Mouse (Mus musculus) lung, embryonic 14.5 days (tissue): ENCODE data around the gene Plekhh2. TPM values are rescaled to one million over a fixed set of nuclear protein-coding genes. Genes with fewer than 3 reads are reported as not detected.

Experiments
- ATAC-seq: fragments of 200-750 bp; cut with Nextera tagmentation; 2 replicates; pipeline ENCODE4 v1.8.0; 2017; ENCODE audit warnings: mild to moderate bottlenecking, moderate TSS enrichment, moderate library complexity; ENCODE audit not compliant: insufficient read depth
- DNase-seq: peaks from one replicate; pipeline ENCODE4 v3.0.0-alpha.2; 2015
- H3K27ac ChIP-seq: fragments of 300-500 bp; sonication (generic); 2 replicates; pipeline ENCODE4 v1.5.1; 2014; ENCODE audit warnings: low read depth, mild to moderate bottlenecking, moderate library complexity
- H3K27me3 ChIP-seq: fragments of 300-500 bp; sonication (generic); 2 replicates; pipeline ENCODE4 v1.6.1; 2014; ENCODE audit warnings: low read length, control low read depth; ENCODE audit not compliant: insufficient read depth
- H3K36me3 ChIP-seq: fragments of 300-500 bp; sonication (generic); 2 replicates; pipeline ENCODE4 v1.6.1; 2014; ENCODE audit warnings: control low read depth; ENCODE audit not compliant: insufficient read depth
- H3K4me1 ChIP-seq: fragments of 300-500 bp; sonication (generic); 2 replicates; pipeline ENCODE4 v1.6.1; 2014; ENCODE audit warnings: antibody characterized with exemption, control low read depth; ENCODE audit not compliant: insufficient read depth
- H3K4me2 ChIP-seq: fragments of 300-500 bp; sonication (generic); 2 replicates; pipeline ENCODE4 v1.6.1; 2014; ENCODE audit warnings: mild to moderate bottlenecking
- H3K4me3 ChIP-seq: fragments of 300-500 bp; sonication (generic); 2 replicates; pipeline ENCODE4 v1.5.1; 2014; ENCODE audit warnings: low read depth, low read length
- H3K9ac ChIP-seq: fragments of 300-500 bp; sonication (generic); 2 replicates; pipeline ENCODE4 v1.6.1; 2014
- H3K9me3 ChIP-seq: fragments of 300-500 bp; sonication (generic); 2 replicates; pipeline ENCODE4 v1.6.1; 2016; ENCODE audit warnings: low read depth, low read length, control low read depth
- CTCF ChIP-seq: IDR thresholded peaks from 2 replicates; pipeline ENCODE4 v1.5.1; 2016; ENCODE audit warnings: antibody characterized with exemption, low read depth
- WGBS: fragments of 180-500 bp; shearing (Covaris S2); extraction: QIAGEN DNeasy Blood & Tissue Kit; methylation state at CpG from one replicate; pipeline ENCODE4 v1.1.7; 2014; 5-methylcytosine and 5-hydroxymethylcytosine counted together
- polyA plus RNA-seq: library from polyadenylated mRNA; unstranded; fragments of >200 nt; fragmentation: Nextera tagmentation; extraction: Ambion mirVana; gene quantifications from 2 replicates; pipeline ENCODE4 v1.2.1, GENCODE M21; 2014

Gene Plekhh2
- polyA plus RNA-seq, 1 experiment from 2014 or later: 11.1 TPM

DNA sequence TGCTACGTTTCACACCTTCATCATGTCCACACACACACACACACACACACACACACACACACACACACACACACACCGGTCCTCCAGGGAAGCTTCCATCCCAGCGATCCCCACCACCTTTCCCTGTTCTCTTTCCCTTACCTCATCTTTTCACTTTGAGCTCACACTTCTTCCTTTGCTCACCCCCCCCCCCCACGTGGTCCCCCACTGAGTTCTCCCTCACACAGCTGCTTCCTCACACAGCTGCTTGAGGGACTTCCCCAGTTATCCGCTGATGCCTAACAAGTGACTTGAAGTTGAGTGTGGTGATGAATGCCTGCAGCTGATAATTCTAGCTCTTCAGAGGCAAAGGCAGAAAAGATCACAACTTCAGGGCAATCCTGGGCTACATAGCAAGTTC lies 95.9 kb downstream of the Plekhh2 start:
- ATAC-seq: no peak
- H3K27ac ChIP-seq: no peak overlapping the region
- no peaks in the 10 kb centered on the region for H3K27me3 ChIP-seq
- H3K4me3 ChIP-seq: no peak overlapping the region
- H3K4me2 ChIP-seq: no peak overlapping the region
- 52% methylated on average over 5 of the region's 5 CpGs for WGBS
- H3K4me1 ChIP-seq: 0 out of 2 replicates have a peak, but pooled peaks cover 4% of the 10 kb centered on the region
- peaks cover 37% of the 10 kb centered on the region; the same call in 1 of the 2 replicates for H3K36me3 ChIP-seq
- no peak for TF ChIP-seq CTCF
- no peak for DNase-seq
- no peak overlapping the region for H3K9ac ChIP-seq
- H3K9me3 ChIP-seq: no peaks in the 10 kb centered on the region

DNA sequence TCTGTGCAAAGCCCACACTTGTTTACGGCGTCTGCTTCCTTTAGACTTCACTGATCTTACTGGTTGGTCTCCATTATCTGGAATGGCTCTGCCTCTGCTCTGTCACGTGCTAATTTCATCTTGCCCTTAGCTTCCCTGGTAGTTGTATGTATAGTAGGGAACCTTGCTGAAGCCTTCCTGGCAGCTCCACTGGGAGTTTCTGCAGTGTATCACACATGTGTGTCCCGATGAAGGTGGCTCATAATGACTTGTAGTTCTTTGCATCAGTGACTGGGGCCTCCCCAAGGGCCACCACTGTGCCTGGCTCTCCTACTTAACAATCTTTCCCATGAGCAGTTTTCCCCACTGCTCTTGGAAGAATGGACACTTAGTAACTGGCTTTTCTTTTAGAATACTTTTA lies 96.9 kb downstream of the Plekhh2 start:
- no peak overlapping the region for H3K27ac ChIP-seq
- no peaks in the 10 kb centered on the region for H3K9me3 ChIP-seq
- no peak overlapping the region for H3K4me3 ChIP-seq
- DNase-seq (no peak), ATAC-seq (no peak)
- H3K4me1 ChIP-seq: no peaks in the 10 kb centered on the region
- no peaks in the 10 kb centered on the region for H3K27me3 ChIP-seq
- peaks cover 44% of the 10 kb centered on the region for H3K36me3 ChIP-seq
- no peak overlapping the region for H3K4me2 ChIP-seq
- no peak overlapping the region for H3K9ac ChIP-seq
- no peak for TF ChIP-seq CTCF
- WGBS: 82% methylated on average over 4 of the region's 4 CpGs

DNA sequence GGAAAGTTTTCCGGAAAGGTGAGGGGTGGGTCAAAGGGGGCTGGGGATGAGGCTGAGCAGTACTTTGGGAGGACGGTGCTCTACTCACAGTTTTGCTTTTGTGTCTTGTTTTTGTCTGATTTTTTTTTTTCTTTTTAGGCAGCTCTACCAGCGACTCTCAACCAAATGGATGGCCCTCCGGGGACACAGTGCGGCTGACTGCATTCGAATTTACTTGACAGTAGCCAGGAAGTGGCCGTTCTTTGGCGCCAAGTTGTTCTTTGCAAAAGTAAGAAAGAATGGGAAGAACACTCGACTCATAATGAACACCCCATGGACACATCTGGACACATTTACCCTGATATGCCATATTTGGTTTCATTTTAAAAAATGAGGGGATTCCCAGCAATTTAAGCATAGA lies 99.8 kb downstream of the Plekhh2 start:
- no peak for TF ChIP-seq CTCF
- Histone ChIP-seq H3K27ac (no peak overlapping the region), H3K4me2 (no peak overlapping the region), H3K4me1 (no peaks in the 10 kb centered on the region), H3K36me3 (peaks cover 55% of the 10 kb centered on the region), H3K9ac (no peak overlapping the region), H3K4me3 (no peak overlapping the region), H3K27me3 (no peaks in the 10 kb centered on the region), H3K9me3 (no peaks in the 10 kb centered on the region)
- 78% methylated on average over 9 of the region's 9 CpGs for WGBS
- no peak for DNase-seq
- ATAC-seq: no peak

DNA sequence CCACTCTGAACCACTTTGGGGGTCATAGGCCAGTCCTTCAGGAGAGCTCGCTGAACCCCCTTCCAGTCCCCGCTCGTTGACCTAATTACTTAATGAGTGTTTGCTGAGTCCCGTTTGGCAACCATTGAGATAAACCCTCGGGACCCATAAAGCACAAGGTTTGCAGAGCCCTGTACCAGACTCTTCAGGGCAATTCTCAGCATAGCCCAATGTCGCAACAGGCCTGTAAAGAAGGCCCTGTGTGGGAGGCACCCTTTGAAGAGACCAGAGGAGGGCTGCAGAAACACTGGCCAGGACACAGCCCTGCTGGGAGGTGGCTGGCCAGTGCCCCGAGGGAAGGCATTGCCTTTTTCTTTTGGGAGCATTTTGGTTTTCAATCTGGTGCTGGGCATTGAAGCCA lies 100.3 kb downstream of the Plekhh2 start:
- ATAC-seq: no peak
- Histone ChIP-seq H3K4me2 (no peak overlapping the region), H3K27me3 (no peaks in the 10 kb centered on the region), H3K9me3 (no peaks in the 10 kb centered on the region), H3K9ac (no peak overlapping the region), H3K4me3 (no peak overlapping the region), H3K4me1 (no peaks in the 10 kb centered on the region), H3K36me3 (peaks cover 51% of the 10 kb centered on the region), H3K27ac (no peak overlapping the region)
- 46% methylated on average over 7 of the region's 7 CpGs for WGBS
- DNase-seq: no peak
- TF ChIP-seq CTCF: no peak

DNA sequence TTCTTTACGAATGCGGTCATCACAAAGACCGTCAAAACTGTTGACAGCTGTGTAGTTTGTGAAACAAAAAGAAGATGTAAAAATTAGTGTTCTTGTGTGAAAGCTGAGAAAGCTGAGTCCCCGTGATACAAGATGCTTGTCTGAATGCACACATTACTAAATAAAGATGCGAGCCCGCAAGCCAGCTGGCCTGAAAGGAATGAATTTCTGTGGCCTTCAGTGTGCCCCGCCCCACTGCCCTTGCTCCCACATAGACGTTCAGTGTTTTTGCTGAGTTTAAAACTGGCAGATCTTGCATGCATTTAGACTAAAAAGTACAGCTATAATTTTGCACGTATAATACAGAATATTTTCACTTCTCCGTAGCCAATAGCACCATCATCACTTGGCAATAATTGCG lies 104.1 kb downstream of the Plekhh2 start:
- WGBS: 86% methylated on average over 11 of the region's 11 CpGs
- ATAC-seq: no peak

DNA sequence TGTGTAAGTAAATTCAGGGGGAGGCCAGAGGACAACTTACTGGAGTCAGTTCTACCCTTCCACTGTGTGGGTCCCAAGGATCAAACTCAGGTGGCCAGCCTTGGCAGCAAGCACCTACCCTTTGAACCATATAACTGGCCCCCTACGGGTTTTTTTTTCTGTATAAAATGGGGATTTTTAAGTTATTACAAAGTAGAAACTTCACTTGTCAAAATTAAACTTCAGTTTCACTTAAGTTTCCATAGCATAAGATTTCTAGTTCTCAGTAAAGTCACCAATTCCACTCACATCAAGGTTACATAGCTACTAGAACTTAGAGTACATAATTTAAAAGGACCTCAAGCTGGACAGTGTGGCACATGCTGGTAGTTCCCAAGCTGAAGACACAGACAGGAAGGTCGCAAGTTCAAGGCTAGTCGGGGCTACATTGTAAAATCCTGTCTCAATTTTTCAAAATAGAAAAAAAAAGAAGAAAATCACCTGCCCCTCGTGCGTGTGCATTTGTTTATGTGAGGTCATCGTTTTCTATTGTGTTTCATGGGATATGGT lies 104.9 kb downstream of the Plekhh2 start:
- 79% methylated on average over 6 of the region's 6 CpGs for WGBS
- Histone ChIP-seq H3K27ac (no peak overlapping the region), H3K4me2 (no peak overlapping the region), H3K36me3 (peaks cover 39% of the 10 kb centered on the region), H3K4me3 (no peak overlapping the region), H3K9me3 (no peaks in the 10 kb centered on the region), H3K4me1 (0 out of 2 replicates have a peak, but pooled peaks cover 2% of the 10 kb centered on the region), H3K27me3 (no peaks in the 10 kb centered on the region), H3K9ac (no peak overlapping the region)
- no peak for ATAC-seq
- no peak for DNase-seq
- TF ChIP-seq CTCF: no peak

More for the DNA sequence above, 104.1 kb downstream of the Plekhh2 start:
- H3K27me3 ChIP-seq: no peaks in the 10 kb centered on the region
- DNase-seq: no peak
- H3K4me1 ChIP-seq: 0 out of 2 replicates have a peak, but pooled peaks cover 2% of the 10 kb centered on the region
- TF ChIP-seq CTCF: no peak
- H3K9ac ChIP-seq: no peak overlapping the region
- no peak overlapping the region for H3K4me3 ChIP-seq
- peaks cover 45% of the 10 kb centered on the region for H3K36me3 ChIP-seq
- no peak overlapping the region for H3K4me2 ChIP-seq
- H3K9me3 ChIP-seq: no peaks in the 10 kb centered on the region
- H3K27ac ChIP-seq: no peak overlapping the region

DNA sequence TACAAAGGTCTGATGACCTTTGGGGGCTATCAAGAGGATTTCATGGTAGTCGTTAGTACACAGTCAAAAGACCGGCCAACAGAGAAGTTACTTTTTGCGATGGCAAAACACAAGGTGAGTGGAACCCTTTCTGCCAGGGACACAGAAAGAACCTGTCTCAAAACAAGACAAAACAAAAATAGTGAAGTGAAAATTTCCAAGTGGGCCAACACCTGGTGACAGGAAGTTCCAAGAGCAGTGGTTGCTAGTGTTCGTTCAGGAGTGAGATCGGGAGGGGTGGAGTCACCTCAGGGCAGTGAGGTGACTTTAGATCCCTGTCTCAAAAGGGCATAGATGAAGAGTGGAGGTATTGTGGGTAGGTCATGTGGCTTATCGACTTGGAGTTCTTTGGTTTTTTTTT lies 106.3 kb downstream of the Plekhh2 start:
- no peak overlapping the region for H3K4me3 ChIP-seq
- H3K27me3 ChIP-seq: no peaks in the 10 kb centered on the region
- H3K9ac ChIP-seq: no peak overlapping the region
- H3K4me2 ChIP-seq: no peak overlapping the region
- WGBS: 85% methylated on average over 6 of the region's 6 CpGs
- DNase-seq (no peak), ATAC-seq (no peak)
- 0 out of 2 replicates have a peak, but pooled peaks cover 2% of the 10 kb centered on the region for H3K4me1 ChIP-seq
- peaks cover 30% of the 10 kb centered on the region for H3K36me3 ChIP-seq
- no peak for TF ChIP-seq CTCF
- H3K9me3 ChIP-seq: no peaks in the 10 kb centered on the region
- H3K27ac ChIP-seq: no peak overlapping the region

DNA sequence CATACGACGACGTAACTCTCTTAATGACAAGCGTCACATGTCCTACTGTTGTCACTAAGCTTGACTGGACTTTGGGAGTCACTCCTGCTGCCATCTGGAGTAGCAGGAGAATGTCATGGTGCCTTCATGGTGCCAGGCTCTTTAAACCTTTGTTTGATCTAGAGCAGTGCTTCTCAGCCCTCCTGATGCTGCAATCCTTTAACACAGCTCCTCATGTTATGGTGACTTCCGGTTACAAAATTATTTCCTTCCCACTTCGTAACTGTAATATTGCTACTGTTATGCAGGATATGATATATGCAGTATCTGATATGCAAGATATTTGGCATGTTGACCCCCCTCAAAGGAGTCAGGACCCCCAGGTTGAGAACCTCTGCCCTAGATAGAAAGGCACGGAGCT lies 107.4 kb downstream of the Plekhh2 start:
- Histone ChIP-seq H3K4me1 (0 out of 2 replicates have a peak, but pooled peaks cover 2% of the 10 kb centered on the region), H3K4me2 (no peak overlapping the region), H3K27ac (no peak overlapping the region), H3K4me3 (no peak overlapping the region), H3K27me3 (no peaks in the 10 kb centered on the region), H3K36me3 (peaks cover 18% of the 10 kb centered on the region), H3K9ac (no peak overlapping the region), H3K9me3 (no peaks in the 10 kb centered on the region)
- DNase-seq: no peak
- WGBS: 83% methylated on average over 7 of the region's 7 CpGs
- TF ChIP-seq CTCF: no peak
- ATAC-seq: no peak
